Mouse (Mus musculus): ENCODE measurements around the gene Bend3. TPM values are rescaled to one million over a fixed set of nuclear protein-coding genes. Genes with fewer than 3 reads are reported as not detected.

Bend3 gene
- total RNA-seq (2023) = 1 to 10 TPM; 4.6 to 6.5 TPM

GRCm38 (mm10) chr10:43478751-43479435 is at the start of gene Bend3:
Gene Bend3 (plus strand): TSS chr10:43478831.

GRCm38 (mm10) chr10:43523931-43524330 is 45.3 kb downstream of the Bend3 start, which contains the start of gene Gm9803:
Gene Gm9803 (plus strand): TSS chr10:43524084.

GRCm38 (mm10) chr10:43540442-43541152 is 62.0 kb downstream of the Bend3 start, which contains the start of gene 1700021F05Rik:
Gene 1700021F05Rik (minus strand): TSS chr10:43540994.

Other genes starting within 250 kb of the Bend3 start
- 1 to 10 TPM in 1 of 2 experiments, not detected in 1; 6.8 TPM for gene Gm9803, start 45.3 kb downstream of the Bend3 start, total RNA-seq (2023)
- gene 1700021F05Rik, start 62.2 kb downstream of the Bend3 start, total RNA-seq (2023) = 10 to 100 TPM; 17.4 to 21.1 TPM
- gene Cd24a, start 99.5 kb downstream of the Bend3 start, total RNA-seq (2023) = 10 to 100 TPM in 1 of 2 experiments, 1 to 10 TPM in 1; 5.7 to 10.1 TPM

Measured in monocyte, adult 59 days (primary cell).